Mouse (Mus musculus): ENCODE data around the gene Icosl.

DNA sequence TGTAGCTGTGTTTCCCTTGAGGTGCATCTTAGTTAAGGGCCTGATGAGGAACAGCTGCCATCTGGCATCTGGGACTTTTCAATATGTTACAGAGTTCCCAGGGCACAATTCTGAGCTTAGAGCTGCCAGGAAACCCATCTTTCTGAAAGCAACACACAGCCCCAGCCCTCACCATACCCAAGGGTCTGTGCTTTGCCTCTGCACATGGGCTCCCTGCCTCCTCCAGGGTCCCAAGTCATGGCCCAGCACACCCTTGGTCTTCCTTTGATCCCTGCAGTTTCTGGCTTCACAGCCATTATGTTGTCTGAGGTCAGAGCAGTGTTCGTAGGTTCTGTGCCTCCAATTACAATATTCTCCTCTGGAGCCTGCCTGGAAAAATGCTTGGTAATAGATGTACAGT is 40.0 kb upstream of the Icosl start:
- TF ChIP-seq POLR2A (IDR thresholded peaks at IDR 0.05; ENCODE audit: control insufficient read depth in 1 of 2, insufficient read depth in 1 of 2, low read depth in 1 of 2, low read length in 2 of 2, poor library complexity in 1 of 2), result no peak
- no peak for TF ChIP-seq POLR2AphosphoS5 (IDR thresholded peaks at IDR 0.05; ENCODE audit: borderline replicate concordance, low read depth, low read length)
- no peak for TF ChIP-seq POLR2AphosphoS2 (IDR thresholded peaks at IDR 0.05; ENCODE audit: low read length)
- TF ChIP-seq MAX (IDR thresholded peaks at IDR 0.05; ENCODE audit: low read length), result no peak
- no peak for TF ChIP-seq EP300 (IDR thresholded peaks at IDR 0.05; ENCODE audit: low read depth in 1 of 2, low read length in 2 of 2)
- no peak for TF ChIP-seq CTCF (IDR thresholded peaks at IDR 0.05 in 2 of 3, conservative IDR thresholded peaks at IDR 0.05 in 1 of 3; ENCODE audit: control insufficient read depth in 1 of 3, insufficient read depth in 1 of 3, low read depth in 2 of 3, low read length in 3 of 3, poor library complexity in 1 of 3, severe bottlenecking in 1 of 3)
- no peak for TF ChIP-seq RCOR1 (IDR thresholded peaks at IDR 0.05; ENCODE audit: low read depth, low read length)
- no peak for TF ChIP-seq MAFK (IDR thresholded peaks at IDR 0.05; ENCODE audit: borderline replicate concordance, low read depth, low read length)
- TF ChIP-seq CHD2 (IDR thresholded peaks at IDR 0.05; ENCODE audit: low read length), result no peak
- no peak for TF ChIP-seq CHD1 (IDR thresholded peaks at IDR 0.05; ENCODE audit: low read depth, low read length)
- TF ChIP-seq TBP (IDR thresholded peaks at IDR 0.05; ENCODE audit: low read depth, low read length), result no peak
- TF ChIP-seq TCF12 (IDR thresholded peaks at IDR 0.05; ENCODE audit: low read depth, low read length), result no peak
- no peak for TF ChIP-seq ZMIZ1 (IDR thresholded peaks at IDR 0.05; ENCODE audit: low read depth, low read length)
- TF ChIP-seq MXI1 (IDR thresholded peaks at IDR 0.05; ENCODE audit: low read depth, low read length), result no peak

All from MEL (cell line).